Mouse (Mus musculus) intestine, embryonic 15.5 days (tissue): ENCODE results near the gene Plxnc1. TPM values are rescaled to one million over a fixed set of nuclear protein-coding genes. Genes with fewer than 3 reads are reported as not detected.

Experiments
- ATAC-seq: fragments of 200-750 bp; cut with Nextera tagmentation; 2 replicates; pipeline ENCODE4 v1.8.0; 2017; ENCODE audit warnings: moderate TSS enrichment, moderate library complexity
- H3K27ac ChIP-seq: fragments of 300-500 bp; sonication (generic); 2 replicates; pipeline ENCODE4 v1.5.1; 2015; ENCODE audit warnings: mild to moderate bottlenecking, inconsistent platforms
- H3K27me3 ChIP-seq: fragments of 300-500 bp; sonication (generic); replicated peaks from 2 replicates; pipeline ENCODE4 v1.6.1; 2015; ENCODE audit warnings: inconsistent platforms
- H3K36me3 ChIP-seq: fragments of 300-500 bp; sonication (generic); 2 replicates; pipeline ENCODE4 v1.6.1; 2015; ENCODE audit warnings: inconsistent platforms
- H3K4me1 ChIP-seq: fragments of 300-500 bp; sonication (generic); replicated peaks from 2 replicates; pipeline ENCODE4 v1.6.1; 2015; ENCODE audit warnings: inconsistent platforms
- H3K4me2 ChIP-seq: fragments of 300-500 bp; sonication (generic); replicated peaks from 2 replicates; pipeline ENCODE4 v1.6.1; 2015; ENCODE audit warnings: mild to moderate bottlenecking, inconsistent platforms
- H3K4me3 ChIP-seq: fragments of 300-500 bp; sonication (generic); replicated peaks from 2 replicates; pipeline ENCODE4 v1.5.1; 2015; ENCODE audit warnings: inconsistent platforms
- H3K9ac ChIP-seq: fragments of 300-500 bp; sonication (generic); 2 replicates; pipeline ENCODE4 v1.6.1; 2015; ENCODE audit warnings: inconsistent platforms
- H3K9me3 ChIP-seq: fragments of 300-500 bp; sonication (generic); 2 replicates; pipeline ENCODE4 v1.6.1; 2016; ENCODE audit warnings: inconsistent platforms
- WGBS: fragments of 180-500 bp; shearing (Covaris S2); methylation state at CpG from one replicate; pipeline ENCODE4 v1.1.7; 2015; 5-methylcytosine and 5-hydroxymethylcytosine counted together
- polyA plus RNA-seq: library from polyadenylated mRNA; unstranded; fragments of >200 nt; fragmentation: Nextera tagmentation; extraction: Ambion mirVana; gene quantifications from 2 replicates; pipeline ENCODE4 v1.2.1, GENCODE M21; 2015

Gene Plxnc1
- polyA plus RNA-seq, 1 experiment from 2014 or later, result 1.3 TPM

- Histone ChIP-seq H3K4me1 (no peaks in the 10 kb centered on the region), H3K4me3 (no peak overlapping the region), H3K27ac (no peak overlapping the region), H3K27me3 (no peaks in the 10 kb centered on the region), H3K36me3 (no peaks in the 10 kb centered on the region), H3K9ac (no peak overlapping the region), H3K4me2 (no peak overlapping the region), H3K9me3 (no peaks in the 10 kb centered on the region)
- ATAC-seq, result no peak
- WGBS, result 74% methylated on average over 10 of the region's 10 CpGs
Observed at GRCm38 (mm10) chr10:94804029-94804908, 140.4 kb downstream of the Plxnc1 start.

- H3K27me3 ChIP-seq, result no peaks in the 10 kb centered on the region
- WGBS, result 70% methylated on average over 7 of the region's 7 CpGs
- no peaks in the 10 kb centered on the region for H3K9me3 ChIP-seq
- no peak overlapping the region for H3K9ac ChIP-seq
- no peak for ATAC-seq
- no peak overlapping the region for H3K4me2 ChIP-seq
- no peaks in the 10 kb centered on the region for H3K36me3 ChIP-seq
- no peak overlapping the region for H3K27ac ChIP-seq
- no peaks in the 10 kb centered on the region for H3K4me1 ChIP-seq
- no peak overlapping the region for H3K4me3 ChIP-seq
Observed at GRCm38 (mm10) chr10:94800677-94801354, 143.8 kb downstream of the Plxnc1 start.

- no peaks in the 10 kb centered on the region for H3K4me1 ChIP-seq
- no peaks in the 10 kb centered on the region for H3K27me3 ChIP-seq
- H3K9me3 ChIP-seq, result no peaks in the 10 kb centered on the region
- H3K36me3 ChIP-seq, result no peaks in the 10 kb centered on the region
- no peak overlapping the region for H3K4me3 ChIP-seq
- H3K4me2 ChIP-seq, result no peak overlapping the region
- 26% methylated on average over 2 of the region's 2 CpGs for WGBS
- no peak overlapping the region for H3K27ac ChIP-seq
- ATAC-seq, result no peak
- no peak overlapping the region for H3K9ac ChIP-seq
Observed at GRCm38 (mm10) chr10:94799485-94800239, 145.0 kb downstream of the Plxnc1 start.

GRCm38 (mm10) chr10:94798128-94798527 is 146.5 kb downstream of the Plxnc1 start:
- H3K4me2 ChIP-seq, result no peak overlapping the region
- no peaks in the 10 kb centered on the region for H3K27me3 ChIP-seq
- H3K4me3 ChIP-seq, result no peak overlapping the region
- no peaks in the 10 kb centered on the region for H3K4me1 ChIP-seq
- ATAC-seq, result no peak
- no peaks in the 10 kb centered on the region for H3K9me3 ChIP-seq
- 42% methylated on average over 5 of the region's 5 CpGs for WGBS
- no peak overlapping the region for H3K27ac ChIP-seq
- H3K9ac ChIP-seq, result no peak overlapping the region
- no peaks in the 10 kb centered on the region for H3K36me3 ChIP-seq

- no peak overlapping the region for H3K4me2 ChIP-seq
- H3K4me1 ChIP-seq, result no peaks in the 10 kb centered on the region
- no peak overlapping the region for H3K4me3 ChIP-seq
- H3K9me3 ChIP-seq, result no peaks in the 10 kb centered on the region
- no peak for ATAC-seq
- WGBS, result 91% methylated on average over 5 of the region's 5 CpGs
- H3K27ac ChIP-seq, result no peak overlapping the region
- no peaks in the 10 kb centered on the region for H3K27me3 ChIP-seq
- no peaks in the 10 kb centered on the region for H3K36me3 ChIP-seq
- H3K9ac ChIP-seq, result no peak overlapping the region
Observed at GRCm38 (mm10) chr10:94794666-94795244, 149.9 kb downstream of the Plxnc1 start.

GRCm38 (mm10) chr10:94793914-94794313 is 150.7 kb downstream of the Plxnc1 start:
- Histone ChIP-seq H3K4me1 (no peaks in the 10 kb centered on the region), H3K36me3 (no peaks in the 10 kb centered on the region), H3K27ac (no peak overlapping the region), H3K9me3 (no peaks in the 10 kb centered on the region), H3K9ac (no peak overlapping the region), H3K4me3 (no peak overlapping the region), H3K27me3 (no peaks in the 10 kb centered on the region), H3K4me2 (no peak overlapping the region)
- no peak for ATAC-seq
- WGBS, result 95% methylated on average over 3 of the region's 3 CpGs

- WGBS, result 65% methylated on average over 3 of the region's 3 CpGs
- H3K27ac ChIP-seq, result no peak overlapping the region
- no peak overlapping the region for H3K9ac ChIP-seq
- no peaks in the 10 kb centered on the region for H3K4me1 ChIP-seq
- H3K4me2 ChIP-seq, result no peak overlapping the region
- H3K36me3 ChIP-seq, result peaks cover 2% of the 10 kb centered on the region; the same call in 1 of the 2 replicates
- no peak for ATAC-seq
- no peak overlapping the region for H3K4me3 ChIP-seq
- H3K27me3 ChIP-seq, result no peaks in the 10 kb centered on the region
- H3K9me3 ChIP-seq, result no peaks in the 10 kb centered on the region
Observed at GRCm38 (mm10) chr10:94789205-94789604, 155.4 kb downstream of the Plxnc1 start.

- no peak for ATAC-seq
- no peaks in the 10 kb centered on the region for H3K27me3 ChIP-seq
- H3K36me3 ChIP-seq, result no peaks in the 10 kb centered on the region
- no peaks in the 10 kb centered on the region for H3K4me1 ChIP-seq
- no peak overlapping the region for H3K9ac ChIP-seq
- H3K4me2 ChIP-seq, result no peak overlapping the region
- no peak overlapping the region for H3K4me3 ChIP-seq
- 89% methylated on average over 3 of the region's 3 CpGs for whole genome bisulfite sequencing
- H3K27ac ChIP-seq, result no peak overlapping the region
- no peaks in the 10 kb centered on the region for H3K9me3 ChIP-seq
Observed at GRCm38 (mm10) chr10:94780618-94781262, 163.9 kb downstream of the Plxnc1 start.

- H3K9ac ChIP-seq, result no peak overlapping the region
- ATAC-seq, result no peak
- H3K27ac ChIP-seq, result no peak overlapping the region
- H3K4me1 ChIP-seq, result no peaks in the 10 kb centered on the region
- no peaks in the 10 kb centered on the region for H3K36me3 ChIP-seq
- no peak overlapping the region for H3K4me2 ChIP-seq
- H3K9me3 ChIP-seq, result no peaks in the 10 kb centered on the region
- H3K4me3 ChIP-seq, result no peak overlapping the region
- H3K27me3 ChIP-seq, result no peaks in the 10 kb centered on the region
- 93% methylated on average over 4 of the region's 4 CpGs for WGBS
Observed at GRCm38 (mm10) chr10:94779319-94779718, 165.3 kb downstream of the Plxnc1 start.

GRCm38 (mm10) chr10:94777576-94777975 is 167.1 kb downstream of the Plxnc1 start:
- H3K4me2 ChIP-seq, result no peak overlapping the region
- H3K27ac ChIP-seq, result no peak overlapping the region
- ATAC-seq, result no peak
- H3K36me3 ChIP-seq, result no peaks in the 10 kb centered on the region
- H3K27me3 ChIP-seq, result no peaks in the 10 kb centered on the region
- H3K9ac ChIP-seq, result no peak overlapping the region
- 93% methylated on average over 3 of the region's 3 CpGs for WGBS
- no peaks in the 10 kb centered on the region for H3K4me1 ChIP-seq
- H3K9me3 ChIP-seq, result no peaks in the 10 kb centered on the region
- H3K4me3 ChIP-seq, result no peak overlapping the region

- H3K27me3 ChIP-seq, result no peaks in the 10 kb centered on the region
- no peak for ATAC-seq
- no peak overlapping the region for H3K9ac ChIP-seq
- H3K4me3 ChIP-seq, result no peak overlapping the region
- 33% methylated on average over 3 of the region's 3 CpGs for WGBS
- H3K9me3 ChIP-seq, result no peaks in the 10 kb centered on the region
- H3K36me3 ChIP-seq, result no peaks in the 10 kb centered on the region
- H3K4me1 ChIP-seq, result no peaks in the 10 kb centered on the region
- H3K27ac ChIP-seq, result no peak overlapping the region
- H3K4me2 ChIP-seq, result no peak overlapping the region
Observed at GRCm38 (mm10) chr10:94771496-94771895, 173.1 kb downstream of the Plxnc1 start.

GRCm38 (mm10) chr10:94747011-94747410 is 197.6 kb downstream of the Plxnc1 start:
- no peaks in the 10 kb centered on the region for H3K36me3 ChIP-seq
- WGBS, result 86% methylated on average over 2 of the region's 2 CpGs
- H3K9me3 ChIP-seq, result no peaks in the 10 kb centered on the region
- no peak overlapping the region for H3K9ac ChIP-seq
- H3K4me1 ChIP-seq, result no peaks in the 10 kb centered on the region
- H3K4me3 ChIP-seq, result no peak overlapping the region
- H3K27ac ChIP-seq, result no peak overlapping the region
- ATAC-seq, result no peak
- no peak overlapping the region for H3K4me2 ChIP-seq
- H3K27me3 ChIP-seq, result no peaks in the 10 kb centered on the region
